14 mouse cellular contexts compared by ENCODE assay signal in genomic region chr11:105469091-105469507, GRCm38 (mm10). TPM values are rescaled to one million over a fixed set of nuclear protein-coding genes. Genes with fewer than 3 reads are reported as not detected.
DNase-seq lines count a peak whose midpoint lies in the region; ATAC-seq and TF ChIP-seq lines count a peak whose summit lies in the region.
"Had no signal": no experiment of that assay in that cellular context is flagged by ENCODE, and none has a peak within 500 bp of the region (broad histone marks: within the 10 kb centered on the region; RNA-seq: fewer than 3 reads in every experiment).

No protein-coding gene starts in this region.

- no peak for TF ChIP-seq POLR2A in thymus, adult 2 months (IDR thresholded peaks at IDR 0.05; ENCODE audit: control insufficient read depth, extremely low read depth, insufficient read depth, low read length, poor library complexity)

- peaks cover 28% of the 10 kb centered on the region for H3K4me1 ChIP-seq in hindbrain, embryonic 13.5 days (replicated peaks)
- H3K4me1 ChIP-seq in hindbrain, embryonic 12.5 days, result peaks cover 26% of the 10 kb centered on the region
- peaks cover 11% of the 10 kb centered on the region; the same call in 1 of the 2 replicates for H3K4me1 ChIP-seq in neural tube, embryonic 15.5 days
- H3K4me1 ChIP-seq in heart, embryonic 14.5 days (ENCODE audit: control insufficient read depth in 2 of 2, insufficient read depth in 2 of 2, low read length in 2 of 2), result peaks cover 23 to 44% of the 10 kb centered on the region in 2 experiments
- H3K4me1 ChIP-seq in thymus, adult 2 months (replicated peaks; ENCODE audit: control insufficient read depth, insufficient read depth, low read length), result no peaks in the 10 kb centered on the region
- H3K4me1 ChIP-seq: liver, embryonic 15.5 days had no signal

- whole genome bisulfite sequencing in hindbrain, embryonic 13.5 days, result 59% methylated on average over 8 of the region's 8 CpGs
- 68% methylated on average over 8 of the region's 8 CpGs for WGBS in hindbrain, embryonic 12.5 days
- 70% methylated on average over 8 of the region's 8 CpGs for WGBS in neural tube, embryonic 15.5 days
- 51% methylated on average over 8 of the region's 8 CpGs for WGBS in heart, embryonic 14.5 days
- WGBS in thymus, adult 2 months, result 60% methylated on average over 8 of the region's 8 CpGs

- H3K27me3 ChIP-seq in hindbrain, embryonic 13.5 days, result peaks cover 4% of the 10 kb centered on the region; the same call in 1 of the 2 replicates
- peaks cover 3% of the 10 kb centered on the region; the same call in 1 of the 2 replicates for H3K27me3 ChIP-seq in hindbrain, embryonic 12.5 days
- no peaks in the 10 kb centered on the region for H3K27me3 ChIP-seq in neural tube, embryonic 15.5 days (replicated peaks)
- H3K27me3 ChIP-seq in heart, embryonic 14.5 days (ENCODE audit: control insufficient read depth, insufficient read depth, low read length), result no peaks in the 10 kb centered on the region
- H3K27me3 ChIP-seq in thymus, adult 2 months (ENCODE audit: control insufficient read depth, insufficient read depth, low read length), result no peaks in the 10 kb centered on the region
- H3K27me3 ChIP-seq: embryonic facial prominence, embryonic 12.5 days; liver, embryonic 15.5 days had no signal

- peak; percentile 10 for DNase-seq in neural tube, embryonic 10.5 days (ENCODE audit: extremely low spot score, low spot score)
- peak; percentile 51 to 64 for DNase-seq in lung, postnatal 4 days
- DNase-seq in thymus, adult 2 months, result no peak
- DNase-seq in cerebellum, adult 9-11 months, result no peak
- DNase-seq: adrenal gland, postnatal 36 days; cerebellum, adult 11-12 months; right cerebral cortex, postnatal 14 days had no signal

- TF ChIP-seq CTCF in thymus, adult 2 months (IDR thresholded peaks at IDR 0.05; ENCODE audit: borderline replicate concordance, control insufficient read depth, extremely low read depth, insufficient read depth, low read length, poor library complexity), result no peak

- peak overlapping the region; percentile 31; the same call in 1 of the 2 replicates for H3K27ac ChIP-seq in hindbrain, embryonic 13.5 days
- no peak overlapping the region for H3K27ac ChIP-seq in hindbrain, embryonic 12.5 days
- H3K27ac ChIP-seq in neural tube, embryonic 15.5 days (replicated peaks), result no peak overlapping the region
- peak overlapping the region; percentile 37 to 71 for H3K27ac ChIP-seq in heart, embryonic 14.5 days (replicated peaks in 1 of 2; ENCODE audit: control insufficient read depth in 1 of 2, insufficient read depth in 1 of 2, low read depth in 2 of 2, low read length in 2 of 2)
- H3K27ac ChIP-seq in thymus, adult 2 months (ENCODE audit: control insufficient read depth, insufficient read depth, low read length), result no peak overlapping the region
- H3K27ac ChIP-seq: embryonic facial prominence, embryonic 12.5 days; kidney, postnatal 0 days; liver, embryonic 15.5 days had no signal

- H3K9me3 ChIP-seq in hindbrain, embryonic 13.5 days, result no peaks in the 10 kb centered on the region
- H3K9me3 ChIP-seq in hindbrain, embryonic 12.5 days (replicated peaks), result no peaks in the 10 kb centered on the region
- H3K9me3 ChIP-seq in neural tube, embryonic 15.5 days (replicated peaks), result no peaks in the 10 kb centered on the region
- no peaks in the 10 kb centered on the region for H3K9me3 ChIP-seq in heart, embryonic 14.5 days (ENCODE audit: control insufficient read depth, low read length)
- H3K9me3 ChIP-seq: embryonic facial prominence, embryonic 12.5 days; liver, embryonic 15.5 days had no signal

- no peak overlapping the region for H3K4me3 ChIP-seq in hindbrain, embryonic 13.5 days
- H3K4me3 ChIP-seq in hindbrain, embryonic 12.5 days, result no peak overlapping the region
- no peak overlapping the region for H3K4me3 ChIP-seq in neural tube, embryonic 15.5 days (replicated peaks)
- no peak overlapping the region for H3K4me3 ChIP-seq in heart, embryonic 14.5 days (ENCODE audit: control insufficient read depth in 1 of 2, insufficient read depth in 1 of 2, low read depth in 1 of 2, low read length in 2 of 2)
- no peak overlapping the region for H3K4me3 ChIP-seq in thymus, adult 2 months (ENCODE audit: control insufficient read depth, insufficient read depth, low read length)
- H3K4me3 ChIP-seq: embryonic facial prominence, embryonic 12.5 days; liver, embryonic 15.5 days had no signal

- no peaks in the 10 kb centered on the region for H3K36me3 ChIP-seq in hindbrain, embryonic 13.5 days
- H3K36me3 ChIP-seq in hindbrain, embryonic 12.5 days, result no peaks in the 10 kb centered on the region
- no peaks in the 10 kb centered on the region for H3K36me3 ChIP-seq in neural tube, embryonic 15.5 days
- H3K36me3 ChIP-seq in heart, embryonic 14.5 days (ENCODE audit: control insufficient read depth, insufficient read depth, low read length), result no peaks in the 10 kb centered on the region
- H3K36me3 ChIP-seq in thymus, adult 2 months (ENCODE audit: control insufficient read depth, insufficient read depth, low read length), result no peaks in the 10 kb centered on the region
- H3K36me3 ChIP-seq: embryonic facial prominence, embryonic 12.5 days; liver, embryonic 15.5 days had no signal

- no peak overlapping the region for H3K4me2 ChIP-seq in hindbrain, embryonic 13.5 days
- H3K4me2 ChIP-seq in hindbrain, embryonic 12.5 days (replicated peaks), result no peak overlapping the region
- H3K4me2 ChIP-seq in neural tube, embryonic 15.5 days, result no peak overlapping the region
- H3K4me2 ChIP-seq in heart, embryonic 14.5 days (ENCODE audit: low read length), result no peak overlapping the region
- H3K4me2 ChIP-seq: embryonic facial prominence, embryonic 12.5 days; liver, embryonic 15.5 days had no signal

- no peak overlapping the region for H3K9ac ChIP-seq in hindbrain, embryonic 13.5 days
- no peak overlapping the region for H3K9ac ChIP-seq in hindbrain, embryonic 12.5 days
- no peak overlapping the region for H3K9ac ChIP-seq in neural tube, embryonic 15.5 days (replicated peaks)
- H3K9ac ChIP-seq in heart, embryonic 14.5 days (ENCODE audit: low read length), result 0 out of 2 replicates have a peak overlapping the region, but pooled peaks have one; percentile 8
- H3K9ac ChIP-seq: embryonic facial prominence, embryonic 12.5 days; liver, embryonic 15.5 days had no signal

- ATAC-seq in hindbrain, embryonic 13.5 days (ENCODE audit: low FRiP score), result no peak
- no peak for ATAC-seq in hindbrain, embryonic 12.5 days (ENCODE audit: low FRiP score)
- ATAC-seq in neural tube, embryonic 15.5 days (ENCODE audit: low FRiP score), result no peak
- ATAC-seq in heart, embryonic 14.5 days (ENCODE audit: insufficient number of reproducible peaks, insufficient read depth, low FRiP score, low read depth), result peak; percentile 44; the same call in 1 of the 2 replicates

RNA-seq across cellular contexts. Expression of gene March10, which starts 12.6 kb away (rescaled TPM):
- 0.42 and 0.56 TPM in 2 replicates for polyA plus RNA-seq in hindbrain, embryonic 13.5 days (2015; fragmentation: Nextera tagmentation; extraction: Ambion mirVana)
- 0.31 and 0.99 TPM in 2 replicates for polyA plus RNA-seq in hindbrain, embryonic 12.5 days (2016; fragmentation: Nextera tagmentation; extraction: Ambion mirVana)
- polyA plus RNA-seq in neural tube, embryonic 15.5 days (2015; fragmentation: Nextera tagmentation; extraction: Ambion mirVana), result 0.38 and 0.73 TPM in 2 replicates
- polyA plus RNA-seq in heart, embryonic 14.5 days (2014; fragmentation: Nextera tagmentation; extraction: Ambion mirVana), result 0.28 TPM in 1 of 2 replicates, not detected in the other
- 0.07 TPM in 1 of 2 replicates, not detected in the other for polyA plus RNA-seq in thymus, adult 2 months (2012; rRNA removed)
- polyA plus RNA-seq: liver, embryonic 15.5 days had no signal

Comparison
In these comparisons a context has a peak if more than half of its experiments do, and no peak if none do; other contexts are left out.
1. H3K27ac ChIP-seq: peak in hindbrain, embryonic 13.5 days (single experiment) and heart, embryonic 14.5 days (2 of 2); none in hindbrain, embryonic 12.5 days (single experiment), neural tube, embryonic 15.5 days (single experiment) and thymus, adult 2 months (single experiment).
2. DNase-seq: peak in neural tube, embryonic 10.5 days (single experiment) and lung, postnatal 4 days (2 of 2); none in thymus, adult 2 months (single experiment) and cerebellum, adult 9-11 months (single experiment).